Mouse (Mus musculus) right cerebral cortex, postnatal 14 days (tissue): ENCODE measurements around the gene Psmd12.
"Not testable (repeated sequence)": the region's sequence is repeated elsewhere in the genome, so short reads cannot be mapped to it uniquely, and the experiment has no call there.

Experiments
- DNase-seq: peaks from one replicate; pipeline ENCODE4 v3.0.0; 2022

Psmd12 gene

GRCm38 (mm10) chr11:107463251-107463681, 16.0 kb upstream of the Psmd12 start:
- DNase-seq: no peak

DNA sequence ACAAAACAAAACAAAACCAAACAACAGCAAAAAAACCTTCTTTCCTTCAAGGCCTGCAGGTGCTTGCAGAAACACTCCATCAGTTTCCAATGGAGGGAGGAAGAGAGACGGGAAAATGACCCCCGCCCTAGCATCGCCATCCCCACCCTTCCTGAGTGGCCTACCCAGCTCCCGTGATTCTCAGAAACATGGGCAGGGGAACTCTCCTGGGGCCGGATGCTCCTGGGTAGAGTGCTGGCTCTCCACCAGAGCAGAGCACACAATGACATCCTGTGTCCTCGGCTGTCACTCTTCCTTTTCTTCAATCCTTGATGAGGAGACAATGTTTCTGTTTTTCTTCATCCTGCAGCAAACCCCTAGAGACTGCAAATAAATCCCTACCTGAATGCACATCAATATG, 15.1 kb upstream of the Psmd12 start:
- DNase-seq: no peak

GRCm38 (mm10) chr11:107465041-107465440, 14.2 kb upstream of the Psmd12 start:
- no peak for DNase-seq

GRCm38 (mm10) chr11:107465969-107466368, 13.3 kb upstream of the Psmd12 start:
- DNase-seq: no peak

- DNase-seq: no peak
These were observed 12.5 kb upstream of the Psmd12 start for GRCm38 (mm10) chr11:107466611-107467391.

DNA sequence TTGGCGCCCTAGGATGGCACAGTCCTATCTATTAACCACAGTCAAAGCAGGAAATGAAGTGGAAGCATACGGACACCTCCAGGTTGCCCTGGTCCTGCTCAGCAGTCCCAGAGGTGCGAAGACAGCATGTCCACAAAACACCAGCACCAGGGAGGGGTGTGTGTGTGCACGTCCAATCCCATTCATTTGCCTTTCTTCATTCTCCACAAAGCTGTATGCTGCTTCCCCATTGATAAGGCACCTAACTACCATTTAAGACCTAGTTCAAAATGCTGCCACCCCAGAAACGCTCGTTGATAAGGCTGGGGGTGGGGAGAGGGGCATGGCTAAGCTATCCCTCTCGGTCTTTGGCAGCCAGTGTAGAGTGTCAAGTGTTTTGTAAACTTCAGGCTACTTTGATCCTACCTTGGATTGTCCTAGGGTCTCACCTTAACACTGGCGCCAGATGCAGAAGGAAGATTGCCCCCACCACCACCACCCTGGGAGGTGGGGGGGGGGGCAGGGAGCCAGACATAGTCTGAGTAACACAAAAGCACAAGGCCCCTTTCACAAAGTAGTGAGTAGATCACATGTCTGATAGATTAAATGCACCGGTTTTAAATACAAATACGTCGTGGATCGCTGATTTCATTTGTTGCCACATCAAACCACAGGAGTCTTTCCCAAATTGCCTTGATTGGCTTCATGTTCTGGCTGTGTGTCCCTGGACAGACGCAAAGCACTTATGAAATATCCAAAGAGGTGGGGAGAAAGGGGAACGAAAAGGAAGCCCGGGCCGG, 10.8 kb upstream of the Psmd12 start:
- DNase-seq: no peak

GRCm38 (mm10) chr11:107469031-107469522, 10.2 kb upstream of the Psmd12 start:
- peak; percentile 79 for DNase-seq

GRCm38 (mm10) chr11:107469523-107470371, 9.5 kb upstream of the Psmd12 start:
- peak; percentile 63 for DNase-seq

DNA sequence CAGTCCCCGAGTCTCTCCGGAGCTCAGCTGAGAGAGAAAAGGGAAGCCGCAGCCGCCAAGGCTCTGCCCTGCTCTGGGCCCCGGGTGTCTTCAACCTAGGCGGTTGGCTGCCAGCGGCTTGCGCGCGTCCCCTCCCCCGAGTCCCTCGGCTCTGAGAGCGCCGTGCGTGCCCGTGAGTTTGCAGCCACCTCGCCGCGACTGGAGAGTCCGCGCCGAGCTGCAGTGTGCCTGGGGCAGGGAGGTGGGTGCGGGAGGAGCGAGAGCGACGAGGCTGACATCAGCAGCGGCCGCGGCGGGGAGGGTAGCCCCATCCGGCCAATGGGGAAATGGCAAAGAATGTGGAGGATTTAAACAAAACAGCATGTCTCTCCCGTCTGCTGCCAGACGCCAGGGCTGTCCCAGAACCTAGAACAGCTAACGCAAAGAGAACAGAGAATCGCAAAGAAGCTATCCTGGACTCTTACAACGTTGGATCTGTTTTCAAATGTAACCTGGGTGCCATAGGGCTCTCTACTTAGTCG, 8.7 kb upstream of the Psmd12 start, which contains the start of gene Pitpnc1:
Gene Pitpnc1, minus strand, starts transcription at position 179 of the 521 bp plus-strand sequence.
- peak; percentile 85 for DNase-seq

- no peak for DNase-seq
These were observed 8.1 kb upstream of the Psmd12 start for GRCm38 (mm10) chr11:107471071-107471720.

DNA sequence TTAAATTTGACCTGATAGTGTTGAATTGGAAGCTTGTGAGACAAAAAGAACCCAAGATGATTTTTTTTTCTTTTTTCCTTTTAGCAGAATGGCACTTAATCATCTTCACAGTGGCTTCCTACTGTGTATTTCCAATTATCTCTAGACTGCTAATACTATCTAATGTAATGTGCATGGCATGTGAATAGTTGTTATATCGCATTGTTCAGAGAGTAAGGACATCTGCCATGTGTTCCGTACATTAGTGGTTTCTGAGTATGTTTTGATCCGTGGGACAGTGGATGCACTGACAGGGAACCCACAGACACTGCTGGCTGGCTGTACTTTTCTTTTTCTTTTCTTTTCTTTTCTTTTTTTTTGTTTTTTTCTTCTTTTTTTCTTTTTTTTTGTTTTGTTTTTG, 7.0 kb upstream of the Psmd12 start:
- DNase-seq: no peak

GRCm38 (mm10) chr11:107473137-107473820, 6.0 kb upstream of the Psmd12 start:
- no peak for DNase-seq

GRCm38 (mm10) chr11:107479862-107480203, 549 bp downstream of the Psmd12 start:
- DNase-seq: no peak

DNA sequence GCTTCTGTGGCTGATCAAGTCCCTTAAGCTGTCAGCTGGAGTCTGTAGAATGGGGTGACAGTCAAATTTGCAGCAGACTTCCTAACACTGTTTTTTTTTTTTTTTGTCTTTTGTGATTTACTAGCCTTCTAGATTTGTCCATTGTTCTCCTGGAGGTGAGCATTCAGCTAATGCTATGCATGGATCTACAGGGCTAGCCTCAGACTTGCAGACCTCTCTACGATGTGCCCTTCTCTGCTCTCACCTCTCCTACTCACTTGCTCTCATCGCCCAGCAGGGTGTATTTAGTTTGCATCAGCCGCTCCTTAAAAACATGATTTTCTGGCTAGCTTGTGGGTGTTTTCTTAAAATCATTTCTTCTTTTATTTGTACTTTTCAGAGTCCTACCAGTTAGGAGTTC, 5.1 kb downstream of the Psmd12 start:
- DNase-seq: no peak

DNA sequence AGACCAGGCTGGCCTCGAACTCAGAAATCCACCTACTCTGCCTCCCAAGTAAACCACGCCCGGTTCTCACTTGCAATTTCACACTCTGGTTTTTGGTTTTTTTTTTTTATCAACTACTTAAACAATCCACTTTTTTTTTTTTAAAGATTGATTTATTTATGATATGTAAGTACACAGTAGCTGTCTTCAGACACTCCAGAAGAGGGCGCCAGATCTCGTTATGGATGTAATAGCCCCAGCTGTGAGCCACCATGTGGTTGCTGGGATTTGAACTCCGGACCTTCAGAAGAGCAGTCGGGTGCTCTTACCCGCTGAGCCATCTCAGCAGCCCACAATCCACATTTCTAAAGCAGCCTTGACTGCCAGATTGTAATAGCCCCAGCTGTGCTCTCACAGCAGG, 23.5 kb downstream of the Psmd12 start:
- DNase-seq: no peak

DNA sequence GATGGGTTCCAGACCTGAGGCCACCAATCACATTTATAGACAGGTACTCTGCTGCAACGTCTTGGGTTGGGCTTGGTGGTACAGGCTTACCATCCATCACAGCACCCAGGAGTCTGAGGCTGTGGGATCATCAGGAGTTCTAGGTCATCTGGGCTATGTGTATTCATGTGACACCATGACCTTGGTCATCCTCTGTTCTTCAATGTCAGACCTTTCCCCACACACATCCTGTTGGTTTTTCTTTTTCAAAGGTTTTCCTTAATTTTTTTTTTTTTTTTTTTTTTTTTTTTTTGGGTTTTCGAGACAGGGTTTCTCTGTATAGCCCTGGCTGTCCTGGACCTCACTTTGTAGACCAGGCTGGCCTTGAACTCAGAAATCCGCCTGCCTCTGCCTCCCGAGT, 25.1 kb downstream of the Psmd12 start:
- DNase-seq: not testable (repeated sequence)

DNA sequence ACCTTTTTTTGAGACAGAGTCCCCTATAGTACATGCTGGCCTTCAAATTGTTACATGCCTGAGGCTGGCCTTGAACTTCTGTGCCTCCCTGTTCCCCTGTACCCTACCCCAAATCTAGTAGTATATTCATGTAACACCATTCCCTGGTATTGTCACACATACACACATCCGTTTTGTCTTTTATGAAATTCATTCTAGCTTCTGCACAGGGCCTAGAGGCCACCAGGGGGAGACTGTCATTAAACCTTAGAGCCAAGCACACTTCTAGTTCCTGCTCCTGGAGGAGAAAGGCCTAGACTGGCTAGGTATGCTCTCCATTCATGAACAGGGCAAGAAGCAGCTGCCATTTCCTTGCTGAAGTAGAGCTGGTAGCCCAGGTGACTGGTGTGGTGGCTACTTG, 27.0 kb downstream of the Psmd12 start:
- no peak for DNase-seq

- DNase-seq: no peak
These were observed 30.5 kb downstream of the Psmd12 start for GRCm38 (mm10) chr11:107509631-107510338.

DNA sequence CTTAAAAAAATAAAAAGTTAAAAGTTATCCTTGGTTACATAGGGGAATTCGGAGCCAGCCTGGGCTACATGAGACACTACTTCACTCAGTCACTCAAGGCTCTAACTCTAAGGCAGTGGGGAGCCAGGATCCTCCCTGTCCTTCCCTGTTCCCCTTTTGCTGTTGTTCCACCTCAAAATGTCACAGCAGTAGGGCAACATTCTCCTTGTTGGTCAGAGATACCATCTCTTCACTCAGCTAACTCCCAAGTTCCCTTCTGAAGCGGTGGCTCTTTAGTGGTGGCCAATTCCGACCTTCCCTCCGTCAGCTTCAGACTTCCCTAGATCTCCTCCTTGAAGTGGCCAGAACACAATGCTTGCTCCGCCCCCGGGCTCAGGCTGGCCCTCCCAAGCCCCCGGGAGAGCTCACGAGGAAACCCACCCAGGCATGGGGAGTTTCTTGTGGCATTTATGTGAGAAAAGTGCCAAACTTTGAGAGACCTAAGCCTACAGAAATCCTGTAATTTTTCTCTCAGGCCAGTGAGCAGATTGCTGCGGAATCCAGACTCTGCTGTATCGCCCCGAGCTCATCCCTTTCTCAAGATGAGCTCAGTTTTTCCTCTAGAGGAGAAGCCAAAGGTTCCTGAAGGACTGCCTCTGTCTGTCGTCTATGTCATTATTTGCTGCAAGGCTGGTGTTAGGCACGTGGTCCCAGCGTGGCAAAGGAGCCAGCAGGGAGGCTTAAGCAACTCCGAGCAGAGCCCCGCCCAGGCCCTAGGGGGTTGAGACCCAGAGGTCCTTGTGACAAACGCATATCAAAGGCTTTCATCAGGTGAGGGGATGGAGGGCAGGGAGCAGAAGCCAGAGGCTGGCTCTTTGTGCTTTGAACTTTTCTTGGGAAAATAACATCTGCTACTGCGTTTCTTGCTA, 31.3 kb downstream of the Psmd12 start:
- peak; percentile 18 for DNase-seq

DNA sequence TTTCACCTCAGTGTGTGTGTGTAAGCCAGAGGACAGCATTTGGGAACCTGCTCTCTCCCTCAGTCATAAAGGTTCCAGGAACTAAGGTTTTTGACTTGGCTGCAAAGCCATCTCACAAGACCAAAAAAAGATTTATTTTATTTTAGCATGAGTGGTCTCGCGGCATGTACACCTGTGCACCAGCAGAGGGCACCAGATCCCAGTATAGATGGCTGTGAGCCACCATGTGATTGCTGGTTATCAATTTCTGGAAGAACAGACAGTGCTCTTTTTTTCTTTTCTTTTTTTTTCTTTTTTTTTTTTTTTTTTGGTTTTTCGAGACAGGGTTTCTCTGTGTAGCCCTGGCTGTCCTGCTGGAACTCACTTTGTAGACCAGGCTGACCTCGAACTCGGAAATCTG, 32.7 kb downstream of the Psmd12 start:
- peak; percentile 71 for DNase-seq
